Mouse (Mus musculus) MEL (cell line): ENCODE measurements at regions not wholly inside any gene's neighbourhood (a gene's known extent, or its start where the extent isn't known, plus 50 kb on each side); places are given as distances from the start of the nearest gene placed in this dataset.
"Not testable (repeated sequence)": the region's sequence is repeated elsewhere in the genome, so short reads cannot be mapped to it uniquely, and the experiment has no call there.

Experiments
- CTCF ChIP-seq, 3 experiments: IDR thresholded peaks in 2 of 3; conservative IDR thresholded peaks in 1 of 3; 2 replicates each; pipeline ENCODE4 v1.5.1; 2011 to 2012; ENCODE audit warnings: low read length in 3 of 3, low read depth in 2 of 3, mild to moderate bottlenecking in 2 of 3, improper control_type of control experiment in 1 of 3, inconsistent platforms in 1 of 3, mixed read lengths in 1 of 3, moderate library complexity in 1 of 3; ENCODE audit not compliant: control insufficient read depth in 1 of 3, insufficient read depth in 1 of 3, poor library complexity in 1 of 3, severe bottlenecking in 1 of 3
- MAZ ChIP-seq: IDR thresholded peaks from 2 replicates; pipeline ENCODE4 v1.6.1; 2012; ENCODE audit warnings: low read depth, mild to moderate bottlenecking, inconsistent platforms, low read length, improper control_type of control experiment
- POLR2A ChIP-seq, 2 experiments: IDR thresholded peaks; 2 replicates each; pipeline ENCODE4 v1.6.1; 2011 to 2012; ENCODE audit warnings: low read length in 2 of 2, mild to moderate bottlenecking in 2 of 2, control low read depth in 1 of 2, improper control_type of control experiment in 1 of 2, low read depth in 1 of 2, moderate library complexity in 1 of 2; ENCODE audit not compliant: control insufficient read depth in 1 of 2, insufficient read depth in 1 of 2, poor library complexity in 1 of 2

DNA sequence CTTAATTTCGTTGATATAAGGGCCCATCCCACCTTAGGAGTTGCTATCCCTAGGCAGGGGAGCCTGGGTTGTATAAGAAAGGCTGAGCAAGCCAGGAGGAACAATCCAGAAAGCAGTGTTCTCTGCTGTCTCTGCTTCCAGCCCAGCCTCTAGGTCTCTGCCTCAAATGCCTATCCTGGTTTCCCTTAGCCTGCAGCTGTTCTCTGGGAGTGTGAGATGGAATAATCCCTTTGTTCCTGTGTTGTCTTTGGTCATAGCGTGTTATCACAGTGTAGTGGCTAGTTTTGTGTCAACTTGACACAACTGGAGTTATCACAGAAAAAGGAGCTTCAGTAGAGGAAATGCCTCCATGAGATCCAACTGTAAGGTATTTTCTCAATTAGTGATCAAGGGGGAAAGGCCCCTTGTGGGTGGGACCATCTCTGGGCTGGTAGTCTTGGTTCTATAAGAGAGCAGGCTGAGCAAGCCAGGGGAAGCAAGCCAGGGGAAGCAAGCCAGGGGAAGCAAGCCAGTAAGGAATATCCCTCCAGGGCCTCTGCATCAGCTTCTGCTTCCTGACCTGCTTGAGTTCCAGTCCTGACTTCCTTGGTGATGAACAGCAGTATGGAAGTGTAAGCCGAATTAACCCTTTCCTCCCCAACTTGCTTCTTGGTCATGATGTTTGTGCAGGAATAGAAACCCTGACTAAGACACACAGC lies 64.0 kb downstream of the Rhob start:
- not testable (repeated sequence) for TF ChIP-seq CTCF (IDR thresholded peaks at IDR 0.05 in 2 of 3, conservative IDR thresholded peaks at IDR 0.05 in 1 of 3; ENCODE audit: control insufficient read depth in 1 of 3, insufficient read depth in 1 of 3, low read depth in 2 of 3, low read length in 3 of 3, poor library complexity in 1 of 3, severe bottlenecking in 1 of 3); POLR2A (IDR thresholded peaks at IDR 0.05; ENCODE audit: control insufficient read depth in 1 of 2, insufficient read depth in 1 of 2, low read depth in 1 of 2, low read length in 2 of 2, poor library complexity in 1 of 2); MAZ
